In the genomic region with DNA sequence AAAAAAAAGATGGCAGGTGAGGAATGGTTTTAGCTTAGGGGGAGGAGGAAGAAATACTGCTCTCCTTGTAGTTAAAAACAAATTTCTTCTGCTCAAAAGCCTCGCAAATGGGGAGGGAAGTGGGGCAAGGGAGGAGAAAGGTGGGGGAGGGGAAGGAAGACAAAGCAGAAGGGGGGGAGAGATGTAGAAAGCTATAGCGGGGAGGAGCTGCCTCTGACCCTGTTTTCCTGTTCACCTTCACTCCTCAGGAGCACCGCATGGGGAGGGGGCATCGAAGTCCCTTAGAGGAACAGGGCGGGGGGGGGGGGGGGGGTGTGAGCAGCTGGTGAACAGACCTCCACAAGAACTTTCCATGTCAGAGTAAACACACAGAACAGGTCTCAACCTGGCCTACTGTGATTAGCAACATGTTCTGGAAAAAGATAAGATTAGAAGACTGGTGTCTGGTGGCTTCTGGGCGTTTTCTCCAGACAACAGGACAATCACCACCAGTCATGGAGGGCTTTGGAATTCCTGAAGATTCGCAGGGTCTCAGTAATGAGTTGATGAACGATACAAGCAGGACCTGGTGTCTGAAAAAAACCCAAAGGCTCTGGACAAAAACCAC, we compare ENCODE assay signal across 11 mouse cellular contexts.
DNase-seq lines count a peak whose midpoint lies in the region; ATAC-seq lines count a peak whose summit lies in the region.
"Had no signal": no experiment of that assay in that cellular context is flagged by ENCODE, and none has a peak within 500 bp of the region (broad histone marks: within the 10 kb centered on the region; RNA-seq: fewer than 3 reads in every experiment).

No protein-coding gene starts in this region.

- H3K27me3 ChIP-seq in forebrain, embryonic 10.5 days (ENCODE audit: poor library complexity, severe bottlenecking) = peaks cover 42% of the 10 kb centered on the region
- H3K27me3 ChIP-seq in forebrain, embryonic 15.5 days = no peaks in the 10 kb centered on the region
- H3K27me3 ChIP-seq in midbrain, embryonic 10.5 days (ENCODE audit: low read depth, poor library complexity, severe bottlenecking) = no peaks in the 10 kb centered on the region
- H3K27me3 ChIP-seq in midbrain, embryonic 13.5 days = no peaks in the 10 kb centered on the region
- H3K27me3 ChIP-seq: hindbrain, embryonic 15.5 days had no signal

- H3K9me3 ChIP-seq in forebrain, embryonic 10.5 days = no peaks in the 10 kb centered on the region
- H3K9me3 ChIP-seq in forebrain, embryonic 15.5 days = no peaks in the 10 kb centered on the region
- no peaks in the 10 kb centered on the region for H3K9me3 ChIP-seq in midbrain, embryonic 10.5 days (replicated peaks)
- no peaks in the 10 kb centered on the region for H3K9me3 ChIP-seq in midbrain, embryonic 13.5 days
- H3K9me3 ChIP-seq: hindbrain, embryonic 15.5 days had no signal

- peaks cover 16% of the 10 kb centered on the region for H3K36me3 ChIP-seq in forebrain, embryonic 10.5 days (replicated peaks)
- H3K36me3 ChIP-seq in forebrain, embryonic 15.5 days = no peaks in the 10 kb centered on the region
- H3K36me3 ChIP-seq in midbrain, embryonic 10.5 days = peaks cover 17% of the 10 kb centered on the region
- H3K36me3 ChIP-seq in midbrain, embryonic 13.5 days = 0 out of 2 replicates have a peak, but pooled peaks cover 2% of the 10 kb centered on the region
- H3K36me3 ChIP-seq: hindbrain, embryonic 15.5 days had no signal

- H3K4me1 ChIP-seq in forebrain, embryonic 10.5 days = peaks cover 92% of the 10 kb centered on the region
- H3K4me1 ChIP-seq in forebrain, embryonic 15.5 days = peaks cover 69% of the 10 kb centered on the region
- H3K4me1 ChIP-seq in midbrain, embryonic 10.5 days = peaks cover 97% of the 10 kb centered on the region
- peaks cover 90% of the 10 kb centered on the region for H3K4me1 ChIP-seq in midbrain, embryonic 13.5 days (replicated peaks)

- no peak overlapping the region for H3K4me3 ChIP-seq in forebrain, embryonic 10.5 days
- no peak overlapping the region for H3K4me3 ChIP-seq in forebrain, embryonic 15.5 days
- no peak overlapping the region for H3K4me3 ChIP-seq in midbrain, embryonic 10.5 days
- H3K4me3 ChIP-seq in midbrain, embryonic 13.5 days (replicated peaks) = no peak overlapping the region
- H3K4me3 ChIP-seq: hindbrain, embryonic 15.5 days had no signal

- no peak for ATAC-seq in forebrain, embryonic 15.5 days (replicated peaks)
- ATAC-seq in midbrain, embryonic 13.5 days = no peak
- ATAC-seq in erythroid progenitor cell, adult 5-6 weeks (replicated peaks; ENCODE audit: low FRiP score, poor library complexity, severe bottlenecking) = peak; percentile 79
- 0 out of 2 replicates have a peak, but pooled peaks have one; percentile 19 for ATAC-seq in megakaryocyte, adult 5-6 weeks (ENCODE audit: poor library complexity, severe bottlenecking)

- no peak overlapping the region for H3K9ac ChIP-seq in forebrain, embryonic 15.5 days (replicated peaks)
- H3K9ac ChIP-seq in midbrain, embryonic 13.5 days (replicated peaks) = no peak overlapping the region
- H3K9ac ChIP-seq: hindbrain, embryonic 15.5 days had no signal

- 43% methylated on average over 8 of the region's 8 CpGs for WGBS in forebrain, embryonic 10.5 days
- 48% methylated on average over 6 of the region's 8 CpGs for WGBS in forebrain, embryonic 15.5 days
- WGBS in midbrain, embryonic 10.5 days = 45% methylated on average over 7 of the region's 8 CpGs
- 51% methylated on average over 4 of the region's 8 CpGs for WGBS in midbrain, embryonic 13.5 days

- H3K27ac ChIP-seq in forebrain, embryonic 10.5 days = peak overlapping the region; percentile 86
- H3K27ac ChIP-seq in forebrain, embryonic 15.5 days (replicated peaks) = no peak overlapping the region
- H3K27ac ChIP-seq in midbrain, embryonic 10.5 days (replicated peaks) = peak overlapping the region; percentile 88
- H3K27ac ChIP-seq in midbrain, embryonic 13.5 days = no peak overlapping the region
- H3K27ac ChIP-seq: hindbrain, embryonic 15.5 days had no signal

- H3K4me2 ChIP-seq in forebrain, embryonic 15.5 days (replicated peaks) = no peak overlapping the region
- no peak overlapping the region for H3K4me2 ChIP-seq in midbrain, embryonic 13.5 days (replicated peaks)
- H3K4me2 ChIP-seq: hindbrain, embryonic 15.5 days had no signal

- DNase-seq in forebrain, embryonic 10.5 days (ENCODE audit: extremely low spot score, low spot score) = no peak
- DNase-seq in midbrain, embryonic 10.5 days (ENCODE audit: low spot score) = no peak
- no peak for DNase-seq in layer of hippocampus, adult 18-20 months (ENCODE audit: low spot score in 2 of 2)
- no peak for DNase-seq in frontal cortex, adult 2 months (ENCODE audit: extremely low spot score in 1 of 2, low spot score in 1 of 2)
- DNase-seq: adrenal gland, postnatal 14 days; kidney, postnatal 10 days had no signal

Comparison
In these comparisons a context has a peak if more than half of its experiments do, and no peak if none do; other contexts are left out.
1. H3K27ac ChIP-seq: peak in forebrain, embryonic 10.5 days (single experiment) and midbrain, embryonic 10.5 days (single experiment); none in forebrain, embryonic 15.5 days (single experiment) and midbrain, embryonic 13.5 days (single experiment).
2. ATAC-seq: peak in erythroid progenitor cell, adult 5-6 weeks (single experiment) and megakaryocyte, adult 5-6 weeks (single experiment); none in forebrain, embryonic 15.5 days (single experiment) and midbrain, embryonic 13.5 days (single experiment).